Mouse (Mus musculus) lung, postnatal 0 days (tissue): ENCODE measurements around the gene Fam206a.

Experiments used
- CTCF ChIP-seq: IDR thresholded peaks from 2 replicates; pipeline ENCODE4 v1.5.1; 2016; ENCODE audit warnings: antibody characterized with exemption, mild to moderate bottlenecking
- EP300 ChIP-seq: IDR thresholded peaks from 2 replicates; pipeline ENCODE4 v1.6.1; 2016; ENCODE audit warnings: antibody characterized with exemption, mild to moderate bottlenecking, control low read depth

- TF ChIP-seq CTCF: no peak
- TF ChIP-seq EP300: no peak
These were observed 44.5 kb upstream of the Fam206a start for GRCm38 (mm10) chr4:56757693-56758092.
